Mouse (Mus musculus): ENCODE results near the gene Ssu72.

Ssu72 gene

DNA sequence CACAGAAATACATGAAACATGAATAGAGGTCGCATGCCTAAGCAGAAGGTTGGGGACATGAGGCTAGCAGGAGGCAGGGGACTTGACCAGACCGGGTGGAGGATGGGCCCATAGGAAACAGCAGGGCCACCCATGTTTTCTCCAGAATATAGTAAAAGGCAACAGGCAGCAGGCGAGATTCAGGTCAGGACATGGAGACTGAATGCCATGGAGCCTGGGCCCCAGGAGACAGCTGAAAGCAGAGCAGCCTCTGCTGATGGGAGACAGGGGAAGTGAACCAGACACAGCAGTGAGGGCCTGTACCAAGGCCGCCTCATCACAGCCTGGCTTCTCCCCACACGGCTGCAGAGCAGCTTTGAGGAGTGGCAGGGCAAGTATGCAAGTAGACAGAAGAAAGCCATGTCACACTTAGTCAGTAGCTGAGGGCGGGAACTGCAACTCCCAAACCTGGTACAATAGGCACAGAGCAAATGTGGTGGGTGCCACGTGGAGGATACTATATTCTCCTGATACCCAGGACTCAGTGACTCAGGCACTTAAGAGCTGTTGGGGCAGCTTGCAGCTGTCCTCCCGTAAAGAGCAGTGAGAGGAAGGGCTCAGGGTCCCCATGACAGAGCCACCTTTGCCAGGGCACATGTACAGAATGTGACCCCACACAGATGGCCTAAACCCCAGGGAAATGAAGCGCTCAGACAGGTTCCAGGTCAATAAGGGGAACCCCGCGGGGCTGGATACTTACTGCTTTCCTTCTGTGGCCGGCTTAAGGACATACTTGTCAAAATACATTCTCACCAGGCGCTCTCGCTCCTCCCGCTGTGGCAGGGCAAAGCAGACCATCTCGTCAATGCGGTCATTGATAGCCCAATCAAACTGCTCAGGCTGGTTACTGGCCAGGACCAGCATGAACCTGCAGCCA is 42.2 kb downstream of the Ssu72 start:
- no peak for DNase-seq (ENCODE audit: low spot score in 2 of 2)

DNA sequence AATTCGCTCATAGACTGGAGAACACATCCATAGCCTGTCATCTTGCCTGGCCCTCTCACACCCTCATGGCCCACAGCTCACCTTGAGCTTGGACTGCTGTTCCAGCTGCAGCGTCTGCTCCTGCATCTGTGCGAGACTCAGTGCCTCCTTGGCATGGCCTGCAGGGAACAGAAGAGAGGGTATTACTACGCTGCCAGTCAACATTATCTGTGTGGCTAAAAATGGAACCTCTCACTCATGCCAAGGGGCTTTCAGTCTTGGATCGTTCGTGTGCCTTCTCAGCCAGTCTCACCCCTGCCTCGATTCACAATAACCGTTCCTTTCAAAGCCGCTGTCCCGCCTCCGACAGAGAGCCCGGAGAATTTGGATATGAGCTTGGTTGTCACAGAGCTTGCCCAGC is 52.4 kb downstream of the Ssu72 start:
- DNase-seq (ENCODE audit: low spot score in 2 of 2), result no peak

DNA sequence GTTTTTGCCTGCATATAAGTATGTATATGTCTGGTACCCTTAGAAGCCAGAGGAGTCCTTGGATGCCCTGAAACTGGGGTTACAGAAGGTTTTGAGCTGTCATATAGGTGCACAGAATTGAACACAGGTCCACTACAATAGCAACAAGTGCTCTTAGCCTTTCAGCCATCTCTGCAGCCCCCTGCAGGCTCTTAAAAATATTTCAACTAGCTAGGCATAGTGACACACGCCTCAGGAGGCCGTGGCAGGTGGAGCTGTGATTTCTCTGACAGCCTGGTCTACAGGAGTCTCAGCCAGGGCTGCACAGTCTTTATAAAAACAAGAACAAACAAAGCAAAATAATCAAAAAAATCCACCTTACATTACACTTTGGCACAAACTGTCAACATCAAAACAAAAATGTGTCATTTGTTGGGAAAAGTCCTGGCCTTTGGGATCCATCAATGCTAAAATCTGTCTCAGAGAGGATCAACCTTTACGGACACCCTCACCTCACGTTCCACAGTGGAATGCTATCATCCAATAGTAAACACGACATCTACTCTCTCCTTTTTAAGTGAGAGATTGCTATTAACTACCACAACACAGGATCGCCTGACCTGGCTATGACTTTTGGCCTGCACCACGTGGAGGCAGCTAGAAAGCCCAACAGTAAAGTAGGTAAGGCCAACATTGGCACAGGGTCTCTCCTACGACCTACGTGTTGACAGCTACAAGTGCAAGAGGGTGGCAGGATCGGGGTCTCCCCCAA is 55.4 kb downstream of the Ssu72 start:
- DNase-seq (ENCODE audit: low spot score in 2 of 2), result no peak

DNA sequence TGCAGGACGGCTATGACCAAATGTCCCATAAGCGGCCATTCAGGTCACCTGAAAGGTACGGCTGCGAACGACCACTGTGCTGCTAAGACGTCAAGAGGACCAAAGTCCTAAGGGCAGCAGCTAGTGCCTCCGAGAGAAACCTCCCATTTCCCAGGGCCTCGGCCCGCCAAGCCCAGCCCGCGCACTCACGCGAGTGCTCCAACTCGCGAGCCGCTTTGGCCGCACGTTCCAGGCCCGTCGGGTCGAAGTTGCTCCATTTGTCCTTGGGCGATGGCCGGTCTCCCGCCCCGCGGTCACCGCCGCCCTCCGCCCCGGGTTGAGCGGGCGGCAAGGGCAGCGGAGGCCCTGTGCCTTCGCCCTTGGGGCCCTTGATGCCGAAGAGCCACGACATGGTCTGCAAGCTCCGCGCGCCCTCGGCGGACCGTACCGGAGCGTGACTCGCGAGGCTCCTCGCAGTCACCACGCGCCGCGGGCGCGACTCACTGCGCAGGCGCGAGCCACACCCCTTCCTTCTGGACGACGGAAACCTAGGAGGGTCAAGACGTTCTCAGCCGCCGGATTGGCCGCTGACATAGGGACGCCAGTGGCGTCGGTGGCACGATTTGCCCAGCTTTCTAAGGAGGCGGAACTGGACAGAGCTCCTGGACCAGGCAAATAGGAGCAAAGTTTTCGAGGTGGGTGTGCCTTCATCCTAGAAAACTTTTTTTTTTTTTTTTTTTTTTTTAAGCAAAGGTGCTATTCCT is 56.2 kb downstream of the Ssu72 start, which contains the start of gene Atad3a:
Gene Atad3a (minus strand): TSS at position 481 of the 743 bp plus-strand sequence.
- DNase-seq (ENCODE audit: low spot score in 2 of 2), result peak; percentile 96 to 97

DNA sequence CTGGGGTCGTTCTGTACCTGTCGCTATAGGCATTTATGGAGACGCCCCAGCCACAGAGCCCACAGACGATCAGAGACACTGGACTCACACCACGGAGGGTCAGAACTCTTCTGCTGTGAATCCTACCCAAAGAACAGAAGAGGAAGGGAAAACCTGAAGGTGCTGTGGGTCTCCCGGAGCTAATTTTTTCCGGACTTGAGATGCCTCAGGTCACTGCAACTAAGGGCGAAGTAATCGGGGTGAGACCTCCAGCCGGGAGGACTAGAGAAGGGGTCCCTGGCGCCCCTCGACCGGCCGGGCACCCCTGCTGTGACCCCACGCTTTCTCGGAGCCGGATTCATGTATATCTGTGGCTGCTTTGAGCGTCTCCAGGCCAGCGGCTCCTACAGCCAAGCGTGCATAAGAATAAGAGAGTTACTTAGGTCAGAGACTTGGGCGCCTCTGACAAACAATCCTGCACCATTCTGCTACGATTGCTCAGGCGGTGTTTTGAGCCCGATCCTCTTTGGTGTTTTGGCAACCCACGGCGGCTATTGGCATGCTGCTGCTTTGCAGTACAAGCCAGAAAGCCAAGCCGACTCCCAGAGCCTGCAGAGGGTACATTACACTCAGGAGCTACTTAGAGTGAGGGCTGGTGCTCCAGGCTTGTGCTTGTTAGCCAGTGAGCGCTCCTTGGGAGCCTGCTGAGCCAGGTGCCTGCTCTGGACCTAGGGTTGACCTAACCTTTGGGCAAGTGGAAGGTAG is 56.9 kb downstream of the Ssu72 start:
- no peak for DNase-seq (ENCODE audit: low spot score in 2 of 2)

DNA sequence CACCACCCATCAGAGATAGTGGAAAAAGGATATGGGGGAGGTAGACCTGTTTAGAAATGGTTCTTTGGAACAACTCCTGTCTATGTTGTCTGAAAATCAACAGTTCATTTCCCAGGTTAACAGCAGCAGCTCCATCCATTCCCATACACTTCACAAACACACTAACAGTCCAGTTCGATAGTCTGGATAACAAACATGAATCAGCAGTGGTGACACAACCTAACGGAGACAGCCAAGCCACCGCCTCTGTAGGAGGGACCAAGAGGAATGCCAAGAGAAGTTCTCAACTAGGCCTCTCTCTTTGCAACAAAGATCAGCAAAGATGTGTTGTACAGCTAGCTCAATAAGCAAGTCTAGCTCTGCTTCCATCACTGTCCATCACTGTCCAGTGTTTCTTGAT is 57.8 kb downstream of the Ssu72 start:
- no peak for DNase-seq (ENCODE audit: low spot score in 2 of 2)

DNA sequence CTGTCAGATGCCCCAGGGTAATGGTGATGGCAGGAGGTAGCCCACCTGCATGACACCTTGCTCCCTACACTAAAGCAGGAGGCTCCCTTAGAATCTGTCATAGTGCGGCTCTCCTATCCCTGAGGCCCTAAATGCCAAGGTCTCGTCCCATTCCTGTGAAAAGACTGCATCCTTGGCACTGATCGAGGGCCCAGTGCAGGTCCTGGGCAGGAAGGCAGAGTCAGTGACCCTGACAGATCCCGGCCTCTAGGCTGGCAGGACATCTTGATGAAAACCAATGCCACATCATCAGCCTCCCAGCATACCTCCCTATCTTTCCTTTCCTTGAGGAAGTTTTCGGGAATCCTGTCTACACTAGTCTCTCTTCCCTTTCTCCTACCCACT is 64.9 kb downstream of the Ssu72 start:
- DNase-seq (ENCODE audit: low spot score in 2 of 2), result no peak

DNA sequence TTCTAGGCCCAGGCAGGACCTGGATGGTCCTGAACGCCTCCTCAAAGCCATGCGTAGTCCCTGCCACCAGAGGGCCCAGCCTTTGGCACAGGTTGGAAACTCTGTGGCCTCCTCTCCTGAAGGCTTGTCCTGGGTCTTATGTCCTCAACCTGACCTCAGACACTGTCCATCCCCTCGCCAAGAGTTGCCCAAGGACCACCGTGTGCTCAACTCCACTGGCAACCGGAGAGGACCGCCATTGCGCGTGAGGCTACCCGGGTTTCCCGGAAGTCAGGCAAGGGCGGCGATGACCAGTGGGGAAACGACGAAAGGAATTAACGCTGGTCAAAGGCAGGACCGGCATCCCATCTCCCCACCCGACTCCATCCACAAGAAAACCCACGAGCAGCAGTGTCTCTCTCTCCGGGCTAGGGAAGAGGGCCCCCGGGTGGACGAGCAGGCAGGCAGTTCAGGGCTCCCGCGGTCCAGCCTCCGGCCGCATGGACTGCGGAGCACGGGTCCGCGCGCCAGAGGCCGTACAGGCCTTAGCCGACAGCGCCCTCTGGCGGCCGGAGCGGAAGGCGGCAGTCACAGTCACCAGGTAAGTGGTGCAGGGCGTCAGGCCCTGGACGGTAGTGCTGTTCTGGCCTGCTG is 65.4 kb downstream of the Ssu72 start:
- DNase-seq (ENCODE audit: low spot score in 2 of 2), result peak; percentile 85 to 92

DNA sequence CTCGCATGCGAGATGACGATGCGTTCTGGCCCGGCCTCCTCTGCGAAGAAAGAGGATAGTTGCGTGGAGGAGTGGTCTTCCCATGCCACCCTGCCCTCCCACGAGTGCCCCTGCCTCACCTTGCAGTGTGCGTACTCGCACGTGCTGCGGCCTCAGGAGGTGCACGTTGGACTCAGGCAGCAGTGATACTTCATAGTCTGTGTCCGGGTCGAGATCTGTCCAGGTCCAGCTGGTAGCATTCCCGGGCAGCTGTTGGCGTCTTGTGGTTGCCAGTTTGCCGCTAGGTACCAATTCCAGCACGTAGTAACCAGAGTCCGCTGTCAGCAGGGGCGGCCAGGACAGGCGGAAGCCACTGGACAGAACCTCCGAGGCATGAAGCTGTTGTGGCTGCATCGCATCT is 66.0 kb downstream of the Ssu72 start:
- DNase-seq (ENCODE audit: low spot score in 2 of 2), result no peak

DNA sequence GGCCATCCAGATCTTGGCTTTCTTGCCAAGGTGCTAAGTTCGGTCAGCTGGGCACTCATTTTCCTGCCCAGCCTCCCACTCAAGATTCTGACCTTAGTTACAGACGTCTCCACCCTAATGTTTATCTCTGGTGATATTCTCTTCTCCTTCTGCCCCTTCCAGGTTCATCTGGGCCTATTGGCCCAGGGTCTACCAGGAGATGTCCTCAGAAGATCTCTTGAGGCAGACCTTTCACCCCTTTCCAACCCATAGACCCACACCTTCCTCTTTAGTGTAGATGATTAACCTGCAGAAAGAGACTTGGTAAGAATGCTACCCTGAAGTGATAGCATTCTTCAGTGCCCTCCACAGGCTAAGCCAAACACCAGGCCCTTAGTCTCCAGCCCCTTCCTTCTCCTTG is 67.1 kb downstream of the Ssu72 start:
- DNase-seq (ENCODE audit: low spot score in 2 of 2), result no peak

DNA sequence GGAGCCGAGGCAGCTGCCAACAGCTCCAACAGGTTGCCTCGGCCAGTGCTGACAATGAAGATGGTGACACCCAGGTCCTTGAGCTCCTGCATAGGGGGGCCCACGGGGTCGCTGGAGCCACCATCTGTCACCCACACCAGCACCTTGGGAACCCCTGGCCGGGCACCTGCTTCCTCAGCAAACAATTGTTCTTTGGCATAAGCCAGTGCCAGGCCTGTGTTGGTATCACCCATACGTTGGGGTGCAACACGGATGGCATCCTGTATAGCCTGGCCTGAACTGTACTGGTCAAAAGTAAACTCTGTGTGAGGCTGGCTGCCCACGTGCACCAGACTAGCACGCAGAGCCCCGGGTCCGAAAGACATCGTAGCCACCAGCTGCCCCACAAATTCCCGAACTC is 68.2 kb downstream of the Ssu72 start:
- no peak for DNase-seq (ENCODE audit: low spot score in 2 of 2)

DNA sequence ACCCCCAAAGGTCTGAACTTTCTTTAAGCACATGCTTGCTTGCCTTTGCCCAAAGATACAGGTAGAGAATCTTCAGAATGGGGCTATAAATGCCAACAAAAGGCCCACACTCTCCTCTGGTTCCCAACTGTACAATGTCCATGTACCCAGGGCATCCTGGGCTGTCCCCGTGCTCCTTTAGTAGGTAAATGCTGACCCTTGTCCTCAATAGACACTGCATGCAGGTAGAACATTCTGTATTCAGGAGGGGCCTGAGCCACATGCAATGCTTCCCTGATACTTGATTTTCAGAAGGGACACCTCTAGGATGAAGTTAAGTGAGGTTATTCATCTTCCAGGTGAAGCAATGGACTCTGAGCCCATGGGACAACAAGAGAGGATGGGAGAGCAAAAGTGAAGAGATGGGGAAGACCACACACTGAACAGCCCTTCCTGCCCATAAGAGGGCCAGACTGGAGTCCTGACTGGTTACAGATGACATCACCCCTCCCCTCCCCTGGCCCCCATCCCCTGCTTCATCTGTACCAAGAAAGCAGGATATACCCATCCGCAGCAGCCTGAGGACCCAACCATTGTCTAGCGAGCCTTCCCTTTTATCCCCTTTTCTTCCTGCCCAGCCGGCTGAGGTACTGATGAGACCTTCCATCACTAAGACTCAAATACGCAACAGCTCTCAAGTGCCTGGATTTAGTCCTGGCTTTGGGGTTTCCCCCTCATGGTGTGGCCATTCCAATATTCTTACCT is 68.9 kb downstream of the Ssu72 start:
- DNase-seq (ENCODE audit: low spot score in 2 of 2), result no peak

DNA sequence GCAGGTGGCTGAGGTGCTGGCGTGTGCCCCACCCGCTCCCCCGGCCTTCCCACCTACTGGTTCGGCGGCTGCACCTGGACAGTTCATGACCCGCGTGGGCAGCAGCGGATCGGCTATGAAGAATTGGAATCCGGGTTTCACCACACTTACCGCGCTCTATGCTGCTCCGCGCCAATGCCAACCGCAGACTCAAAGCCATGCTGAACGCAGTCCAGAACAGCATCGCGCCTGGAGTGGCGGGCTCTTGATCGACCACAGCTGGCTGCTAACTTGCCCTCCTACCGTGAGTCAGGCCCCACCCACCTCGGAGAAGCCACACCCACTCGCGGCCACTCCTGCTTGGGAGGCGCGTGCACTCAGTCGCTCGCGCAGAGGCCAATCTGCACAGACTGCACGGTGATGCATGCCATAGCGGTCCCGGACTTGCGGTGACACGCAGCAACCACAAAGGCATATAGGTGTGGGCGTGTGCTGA is 69.7 kb downstream of the Ssu72 start, which contains the start of gene Vwa1:
Gene Vwa1 (minus strand): TSS at position 419 of the 475 bp plus-strand sequence.
- peak; percentile 92 to 97 for DNase-seq (ENCODE audit: low spot score in 2 of 2)

DNA sequence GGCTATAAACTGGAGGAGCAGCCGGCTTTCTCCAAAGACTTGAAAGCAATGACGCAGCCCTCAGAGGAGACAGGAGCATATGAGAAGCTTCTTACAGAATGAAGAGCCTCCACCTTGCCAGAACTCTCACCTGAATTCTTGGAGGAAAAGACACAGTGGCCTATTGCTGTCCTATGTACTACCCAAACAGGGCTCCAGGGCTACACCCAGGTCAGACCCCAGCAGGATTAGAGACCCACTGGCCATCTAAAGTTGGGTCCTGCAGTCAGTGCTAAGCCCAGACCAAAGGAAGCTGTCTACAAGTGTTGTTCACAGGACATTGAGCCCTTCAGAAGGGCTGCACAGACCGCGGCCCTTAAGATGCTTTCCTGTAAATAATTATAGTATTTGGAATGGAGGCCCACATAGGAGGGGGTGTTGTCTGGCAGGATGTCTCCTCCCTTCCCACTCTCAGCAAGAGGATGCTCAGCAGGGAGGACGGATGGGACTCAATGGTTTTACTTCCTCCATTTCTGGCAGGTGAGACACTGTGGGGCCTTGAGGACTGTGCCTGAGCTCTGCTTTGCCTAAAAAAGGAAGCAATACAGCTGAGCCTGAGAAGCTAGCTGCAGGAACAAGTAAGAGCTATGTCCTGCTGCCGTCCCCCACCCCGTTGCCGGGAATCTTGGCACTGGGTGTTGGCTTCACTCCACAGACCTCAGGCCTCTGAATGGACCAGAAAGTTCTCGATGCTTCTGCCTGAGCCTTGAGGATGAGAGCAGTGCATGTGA is 70.6 kb downstream of the Ssu72 start:
- DNase-seq (ENCODE audit: low spot score in 2 of 2), result no peak

DNA sequence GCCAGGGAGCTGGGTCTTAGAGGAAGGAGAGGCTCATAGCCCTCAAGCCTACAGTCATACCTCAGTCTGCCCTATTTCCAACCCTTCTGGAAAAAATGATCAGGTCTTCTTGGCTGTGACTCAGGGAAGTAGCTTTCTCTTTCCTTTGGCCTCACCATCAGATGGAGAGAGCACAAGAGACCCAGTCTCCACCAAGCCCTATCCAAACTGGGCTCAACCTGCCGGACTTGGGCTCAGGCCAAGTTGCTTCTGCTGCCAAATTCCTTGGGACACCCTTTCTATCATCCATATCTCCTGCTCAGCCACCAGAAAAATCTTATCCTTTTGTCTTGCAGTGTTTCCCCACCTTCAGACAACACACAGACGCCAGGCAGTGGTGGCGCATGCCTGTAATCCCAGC is 71.3 kb downstream of the Ssu72 start:
- no peak for DNase-seq (ENCODE audit: low spot score in 2 of 2)

DNA sequence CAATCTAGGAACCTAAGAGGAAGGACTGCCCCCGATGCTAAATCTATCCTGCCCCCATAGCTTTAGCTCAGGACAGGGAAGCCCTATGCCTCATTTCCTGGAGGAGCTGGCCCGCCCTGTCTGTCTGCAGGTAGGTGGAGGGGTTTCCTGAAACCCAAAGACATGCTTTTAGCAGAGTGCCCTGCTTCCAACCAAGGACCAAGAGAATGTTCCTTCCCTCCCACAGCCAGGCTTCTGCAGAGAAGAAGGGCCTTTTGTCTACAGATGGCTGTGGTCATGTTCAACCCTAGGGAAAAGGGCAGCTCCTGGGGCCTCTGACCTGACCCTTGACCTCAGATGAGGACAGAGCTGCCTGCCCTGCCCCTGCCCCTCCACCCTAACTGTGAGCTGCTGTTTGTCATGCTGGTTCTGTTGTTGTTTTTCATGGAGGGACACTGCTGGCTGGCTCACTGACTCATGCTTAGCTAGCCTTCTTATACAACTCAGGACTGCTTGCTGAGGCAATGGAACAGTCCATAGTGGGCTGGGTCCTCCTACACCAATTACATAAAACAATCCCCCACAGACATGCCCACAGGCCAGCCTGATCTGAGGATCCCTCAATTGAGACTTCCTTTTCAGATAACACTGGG is 72.2 kb downstream of the Ssu72 start:
- no peak for DNase-seq (ENCODE audit: low spot score in 2 of 2)

DNA sequence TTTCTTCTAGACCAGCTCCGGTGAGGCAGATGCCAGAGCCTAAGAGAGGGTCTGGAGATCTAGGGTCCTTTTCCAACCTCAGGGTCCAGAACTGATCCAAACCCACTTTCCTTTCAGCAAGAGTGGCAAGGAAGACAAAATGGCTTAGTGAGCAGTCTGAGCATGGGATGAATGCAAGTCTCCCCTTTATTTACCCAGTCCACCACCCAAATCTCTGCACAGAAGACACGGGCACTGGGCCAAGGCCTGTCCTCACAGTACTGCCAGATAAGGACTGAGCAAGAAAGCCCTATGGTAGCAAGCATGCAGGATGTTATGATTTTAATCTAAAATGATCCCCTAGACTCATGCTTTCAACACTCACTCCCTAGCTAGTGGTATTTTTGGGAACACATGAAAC is 73.2 kb downstream of the Ssu72 start:
- no peak for DNase-seq (ENCODE audit: low spot score in 2 of 2)

DNA sequence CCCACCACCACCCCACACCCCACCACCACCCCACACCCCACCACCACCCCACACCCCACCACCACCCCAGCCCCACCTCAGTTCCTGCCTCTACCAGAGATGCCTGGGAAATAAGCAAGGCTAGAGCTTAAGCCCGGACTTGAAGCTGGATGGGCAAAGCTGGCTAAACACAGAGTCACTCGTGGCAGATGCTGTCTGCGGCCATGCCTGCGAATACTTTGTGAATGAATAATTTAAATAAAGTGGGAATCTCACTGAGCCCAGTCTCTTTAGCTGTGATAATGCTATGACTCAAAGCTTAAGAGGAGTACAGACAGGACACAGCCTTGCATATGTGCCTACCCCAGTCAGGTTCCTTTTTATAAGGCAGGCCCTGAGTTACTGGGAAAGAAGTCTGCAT is 74.9 kb downstream of the Ssu72 start:
- DNase-seq (ENCODE audit: low spot score in 2 of 2), result no peak

DNA sequence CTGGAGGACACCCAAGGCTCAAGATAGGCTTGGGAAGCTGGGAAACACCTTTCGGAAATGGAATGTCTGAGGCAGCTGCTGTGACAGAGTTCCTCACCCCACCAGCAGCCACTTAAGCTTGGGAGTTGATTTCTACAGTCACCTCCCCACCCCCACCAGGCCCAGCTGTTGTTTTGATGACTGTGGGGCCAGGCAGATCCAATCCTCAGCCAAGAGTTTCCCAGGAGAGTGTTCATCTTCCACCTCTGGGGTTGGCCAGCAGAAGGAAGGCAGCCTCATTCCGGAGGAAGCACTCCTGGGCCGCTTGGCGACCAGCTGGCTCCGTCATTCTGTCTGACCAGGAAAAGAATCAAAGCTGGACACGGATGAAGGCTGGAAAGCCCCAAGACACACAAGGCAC is 76.3 kb downstream of the Ssu72 start:
- no peak for DNase-seq (ENCODE audit: low spot score in 2 of 2)

All from urinary bladder, adult 18-20 months (tissue).